Mouse (Mus musculus): ENCODE results near the gene Ptprm. TPM values are rescaled to one million over a fixed set of nuclear protein-coding genes. Genes with fewer than 3 reads are reported as not detected.

Gene Ptprm
- total RNA-seq, 2 experiments from 2014 or later = 42.0 to 44.5 TPM

- no peak for DNase-seq (ENCODE audit: low spot score in 2 of 2)
Observed at GRCm38 (mm10) chr17:66692941-66693675, 661.1 kb downstream of the Ptprm start.

GRCm38 (mm10) chr17:66688179-66688578 is 666.1 kb downstream of the Ptprm start:
- no peak for DNase-seq (ENCODE audit: low spot score in 2 of 2)

- no peak for DNase-seq (ENCODE audit: low spot score in 2 of 2)
Observed at GRCm38 (mm10) chr17:66687543-66687942, 666.7 kb downstream of the Ptprm start.

- no peak for DNase-seq (ENCODE audit: low spot score in 2 of 2)
Observed at GRCm38 (mm10) chr17:66686701-66687489, 667.4 kb downstream of the Ptprm start.

- no peak for DNase-seq (ENCODE audit: low spot score in 2 of 2)
Observed at GRCm38 (mm10) chr17:66683411-66683810, 670.8 kb downstream of the Ptprm start.

GRCm38 (mm10) chr17:66680662-66681061 is 673.6 kb downstream of the Ptprm start:
- no peak for DNase-seq (ENCODE audit: low spot score in 2 of 2)

GRCm38 (mm10) chr17:66674667-66675066 is 679.6 kb downstream of the Ptprm start:
- no peak for DNase-seq (ENCODE audit: low spot score in 2 of 2)

GRCm38 (mm10) chr17:66671715-66672230 is 682.5 kb downstream of the Ptprm start:
- DNase-seq (ENCODE audit: low spot score in 2 of 2) = no peak

GRCm38 (mm10) chr17:66671287-66671686 is 683.0 kb downstream of the Ptprm start:
- DNase-seq (ENCODE audit: low spot score in 2 of 2) = no peak

- no peak for DNase-seq (ENCODE audit: low spot score in 2 of 2)
Observed at GRCm38 (mm10) chr17:66665791-66666190, 688.5 kb downstream of the Ptprm start.

- DNase-seq (ENCODE audit: low spot score in 2 of 2) = no peak
Observed at GRCm38 (mm10) chr17:66665201-66665756, 689.0 kb downstream of the Ptprm start.

- no peak for DNase-seq (ENCODE audit: low spot score in 2 of 2)
Observed at GRCm38 (mm10) chr17:66664796-66665195, 689.5 kb downstream of the Ptprm start.

GRCm38 (mm10) chr17:66659242-66659641 is 695.0 kb downstream of the Ptprm start:
- DNase-seq (ENCODE audit: low spot score in 2 of 2) = no peak

GRCm38 (mm10) chr17:66637951-66638722 is 716.1 kb downstream of the Ptprm start:
- DNase-seq (ENCODE audit: low spot score in 2 of 2) = no peak

GRCm38 (mm10) chr17:66619996-66620656 is 734.1 kb downstream of the Ptprm start:
- DNase-seq (ENCODE audit: low spot score in 2 of 2) = no peak

GRCm38 (mm10) chr17:66619255-66619826 is 734.9 kb downstream of the Ptprm start:
- DNase-seq (ENCODE audit: low spot score in 2 of 2) = no peak

Measured in adrenal gland, postnatal 4 days (tissue).